Mouse (Mus musculus) cerebellum, postnatal 25 days (tissue): Measurements from ENCODE around the gene Sirt4.

Experiments
- DNase-seq, 2 experiments: peaks; one replicate each; pipeline ENCODE4 v3.0.0; 2021; ENCODE audit warnings: mixed read lengths in 2 of 2

Sirt4 gene

GRCm38 (mm10) chr5:115432395-115432794 is 52.1 kb downstream of the Sirt4 start:
- no peak for DNase-seq

GRCm38 (mm10) chr5:115431898-115432259 is 52.6 kb downstream of the Sirt4 start:
- DNase-seq: no peak

- peak; percentile 43 to 62 for DNase-seq
Measured at GRCm38 (mm10) chr5:115431061-115431897, 53.2 kb downstream of the Sirt4 start.

GRCm38 (mm10) chr5:115430187-115430960 is 54.2 kb downstream of the Sirt4 start:
- peak; percentile 37 to 46 for DNase-seq

GRCm38 (mm10) chr5:115429359-115430186 is 55.0 kb downstream of the Sirt4 start, which contains the start of gene Msi1:
Msi1 (plus strand) TSS chr5:115429599.
- DNase-seq: peak; percentile 54 to 64

- DNase-seq: no peak
Measured at GRCm38 (mm10) chr5:115428831-115429358, 55.6 kb downstream of the Sirt4 start.
